Mouse (Mus musculus) limb, embryonic 14.5 days (tissue): ENCODE results near the gene Sirt4. TPM values are rescaled to one million over a fixed set of nuclear protein-coding genes. Genes with fewer than 3 reads are reported as not detected.

Source experiments
- ATAC-seq: fragments of 200-750 bp; cut with Nextera tagmentation; 2 replicates; pipeline ENCODE4 v1.8.0; 2017; ENCODE audit warnings: low read depth, moderate number of reproducible peaks, moderate TSS enrichment; ENCODE audit not compliant: low FRiP score
- DNase-seq: peaks from one replicate; pipeline ENCODE4 v3.0.0-alpha.2; 2015; ENCODE audit warnings: low spot score
- H3K27ac ChIP-seq: fragments of 300-500 bp; sonication (generic); replicated peaks from 2 replicates; pipeline ENCODE4 v1.5.1; 2014; ENCODE audit warnings: low read depth, mild to moderate bottlenecking, low read length, moderate library complexity, mixed read lengths
- H3K27me3 ChIP-seq: fragments of 300-500 bp; sonication (generic); 2 replicates; pipeline ENCODE4 v1.6.1; 2014; ENCODE audit warnings: low read length, mixed read lengths; ENCODE audit not compliant: control insufficient read depth, insufficient read depth
- H3K36me3 ChIP-seq: fragments of 300-500 bp; sonication (generic); 2 replicates; pipeline ENCODE4 v1.6.1; 2014; ENCODE audit warnings: mild to moderate bottlenecking, low read length, moderate library complexity, mixed read lengths; ENCODE audit not compliant: control insufficient read depth, insufficient read depth
- H3K4me1 ChIP-seq: fragments of 300-500 bp; sonication (generic); 2 replicates; pipeline ENCODE4 v1.6.1; 2014; ENCODE audit warnings: antibody characterized with exemption, low read length, mixed read lengths; ENCODE audit not compliant: control insufficient read depth, insufficient read depth
- H3K4me2 ChIP-seq: fragments of 300-500 bp; sonication (generic); replicated peaks from 2 replicates; pipeline ENCODE4 v1.6.1; 2014; ENCODE audit warnings: low read depth, mild to moderate bottlenecking, low read length, moderate library complexity; ENCODE audit not compliant: severe bottlenecking
- H3K4me3 ChIP-seq: fragments of 300-500 bp; sonication (generic); replicated peaks from 2 replicates; pipeline ENCODE4 v1.5.1; 2014; ENCODE audit warnings: low read length
- H3K9ac ChIP-seq: fragments of 300-500 bp; sonication (generic); 2 replicates; pipeline ENCODE4 v1.6.1; 2014; ENCODE audit warnings: mild to moderate bottlenecking, low read depth, low read length, moderate library complexity; ENCODE audit not compliant: severe bottlenecking
- H3K9me3 ChIP-seq: fragments of 300-500 bp; sonication (generic); 2 replicates; pipeline ENCODE4 v1.6.1; 2016; ENCODE audit warnings: low read length; ENCODE audit not compliant: control insufficient read depth
- POLR2A ChIP-seq: fragments of 200-500 bp; IDR thresholded peaks from 2 replicates; pipeline ENCODE4 v1.8.0; 2012; ENCODE audit warnings: inconsistent platforms, mild to moderate bottlenecking, moderate library complexity, borderline replicate concordance; ENCODE audit not compliant: insufficient read depth, insufficient read length; ENCODE audit errors: extremely low read depth
- WGBS: fragments of 180-500 bp; shearing (Covaris S2); extraction: QIAGEN DNeasy Blood & Tissue Kit; methylation state at CpG from one replicate; pipeline ENCODE4 v1.1.7; 2014; 5-methylcytosine and 5-hydroxymethylcytosine counted together
- polyA plus RNA-seq, 2 experiments: library from polyadenylated mRNA; depleted of rRNA in 1 of 2; stranded (reverse) in 1 of 2; unstranded in 1 of 2; fragments of >200 nt; fragmentation: Nextera tagmentation in 1 of 2; extraction: Ambion mirVana in 1 of 2; gene quantifications; 2 replicates each; pipeline versions ENCODE4 v1.2.1 to v1.2.3; 2012 to 2014

The Sirt4 gene
- polyA plus RNA-seq, 2 experiments: 20.4 to 69.2 TPM

DNA sequence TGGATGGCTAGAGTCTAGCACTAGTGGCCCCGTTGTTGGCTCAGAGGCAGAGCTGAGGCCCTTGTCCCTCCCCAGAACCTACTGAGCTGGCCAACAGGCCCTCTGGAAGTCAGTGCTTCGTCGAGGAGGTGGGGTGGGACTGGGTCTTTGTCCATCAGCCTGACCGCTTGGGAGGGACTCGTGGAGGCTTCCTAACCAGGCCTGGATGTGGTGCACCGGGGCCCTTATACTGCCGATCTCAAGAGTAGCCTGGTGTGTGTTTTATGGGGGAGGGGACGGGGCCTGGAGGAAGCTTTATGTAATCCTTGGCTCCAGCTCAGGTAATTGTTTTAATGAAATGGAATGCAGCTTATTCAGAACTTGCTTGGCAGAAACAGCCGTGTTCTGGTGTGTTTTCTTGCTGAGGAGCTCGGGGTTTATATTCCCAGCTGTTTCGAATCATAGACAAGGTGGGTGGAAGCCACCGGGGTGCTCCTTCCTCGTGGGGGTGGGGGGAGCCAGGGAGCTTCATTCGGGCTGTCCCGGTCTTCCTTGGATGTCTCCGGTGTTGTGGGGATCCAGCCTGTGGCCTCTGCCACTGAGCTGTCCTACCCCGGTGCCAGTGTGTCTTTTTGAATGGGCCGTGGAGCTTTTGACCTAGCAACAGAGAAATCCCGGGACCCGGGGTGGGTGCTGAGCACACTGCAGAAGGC is 30.5 kb upstream of the Sirt4 start:
- Histone ChIP-seq H3K4me1 (peaks cover 27% of the 10 kb centered on the region), H3K9ac (no peak overlapping the region), H3K27ac (peak overlapping the region; percentile 92), H3K4me2 (peak overlapping the region; percentile 44), H3K36me3 (peaks cover 19% of the 10 kb centered on the region), H3K27me3 (no peaks in the 10 kb centered on the region), H3K9me3 (no peaks in the 10 kb centered on the region), H3K4me3 (peak overlapping the region; percentile 11)
- peak; percentile 84 for ATAC-seq
- DNase-seq: peak; percentile 93
- 18% methylated on average over 20 of the region's 20 CpGs for WGBS
- no peak for TF ChIP-seq POLR2A

DNA sequence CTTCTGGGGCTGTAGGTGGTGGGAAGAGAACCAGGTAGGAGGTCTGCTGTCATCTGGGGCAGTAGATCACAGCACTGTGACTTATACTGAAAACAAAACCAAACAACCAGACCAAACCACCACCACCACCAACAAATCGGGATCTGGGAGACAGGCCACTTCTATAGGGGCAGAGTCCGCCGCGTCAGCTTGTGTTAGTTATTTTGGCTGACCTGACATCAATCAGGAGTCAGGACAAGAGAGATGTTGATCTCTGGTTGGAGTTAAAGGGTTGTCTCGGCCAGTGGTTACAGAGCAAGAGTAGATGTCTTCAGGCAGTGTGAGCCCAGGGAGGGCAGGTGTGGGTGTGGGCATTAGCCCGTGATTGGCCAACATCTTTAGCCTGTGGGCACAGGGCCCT is 29.8 kb upstream of the Sirt4 start:
- no peak for DNase-seq
- TF ChIP-seq POLR2A: no peak
- Histone ChIP-seq H3K4me3 (no peak overlapping the region), H3K27ac (peak overlapping the region; percentile 92), H3K27me3 (no peaks in the 10 kb centered on the region), H3K4me1 (peaks cover 34% of the 10 kb centered on the region), H3K9ac (no peak overlapping the region), H3K9me3 (no peaks in the 10 kb centered on the region), H3K4me2 (peak overlapping the region; percentile 44), H3K36me3 (peaks cover 19% of the 10 kb centered on the region)
- no peak for ATAC-seq
- WGBS: 59% methylated on average over 6 of the region's 6 CpGs

DNA sequence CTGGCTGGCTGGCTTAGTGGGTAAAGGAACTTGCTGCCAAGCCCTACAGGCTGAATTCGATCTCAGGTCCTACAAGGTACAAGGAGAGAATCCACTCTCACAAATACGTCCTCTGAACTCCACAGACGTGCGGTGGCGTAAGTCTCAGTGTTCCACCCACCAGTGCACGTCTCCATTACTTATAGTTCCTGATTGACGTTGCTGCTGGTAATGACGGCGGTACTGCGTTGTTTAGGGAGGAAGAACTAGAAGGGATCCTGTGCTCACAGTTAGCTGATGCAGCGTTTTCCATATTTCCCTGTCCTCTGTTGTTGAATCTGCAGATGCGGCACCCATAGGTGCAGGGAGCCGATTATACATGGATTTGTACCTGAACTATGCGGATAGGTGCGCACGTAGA is 29.2 kb upstream of the Sirt4 start:
- no peak for TF ChIP-seq POLR2A
- DNase-seq (no peak), ATAC-seq (no peak)
- Histone ChIP-seq H3K27ac (0 out of 2 replicates have a peak overlapping the region, but pooled peaks have one; percentile 2), H3K4me1 (peaks cover 41% of the 10 kb centered on the region), H3K4me3 (no peak overlapping the region), H3K36me3 (peaks cover 19% of the 10 kb centered on the region), H3K4me2 (no peak overlapping the region), H3K9ac (no peak overlapping the region), H3K9me3 (no peaks in the 10 kb centered on the region), H3K27me3 (no peaks in the 10 kb centered on the region)
- WGBS: 95% methylated on average over 16 of the region's 16 CpGs

DNA sequence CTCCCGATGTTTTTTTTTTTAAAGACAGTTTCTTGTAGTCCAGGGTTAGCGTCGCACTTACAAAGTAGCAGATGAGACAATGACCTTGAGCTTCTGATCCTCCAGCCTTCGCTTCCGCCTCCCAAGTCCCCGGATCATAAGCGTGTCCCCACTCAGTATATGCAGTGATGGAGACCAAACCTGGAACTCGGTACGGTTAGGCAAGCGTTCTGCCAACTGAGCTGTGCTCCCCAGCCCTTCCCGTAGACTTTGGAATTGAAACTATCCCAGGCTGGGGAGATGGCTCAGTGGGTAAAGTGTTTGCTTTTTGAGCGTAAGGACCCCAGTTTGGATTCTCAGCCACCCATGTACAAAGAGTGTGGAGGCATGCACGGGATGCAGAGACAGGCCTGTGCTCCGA is 28.7 kb upstream of the Sirt4 start:
- no peaks in the 10 kb centered on the region for H3K27me3 ChIP-seq
- no peak overlapping the region for H3K9ac ChIP-seq
- no peak overlapping the region for H3K4me2 ChIP-seq
- peaks cover 45% of the 10 kb centered on the region for H3K4me1 ChIP-seq
- H3K27ac ChIP-seq: no peak overlapping the region
- DNase-seq (no peak), ATAC-seq (no peak)
- H3K4me3 ChIP-seq: no peak overlapping the region
- no peak for TF ChIP-seq POLR2A
- no peaks in the 10 kb centered on the region for H3K9me3 ChIP-seq
- H3K36me3 ChIP-seq: peaks cover 19% of the 10 kb centered on the region
- WGBS: 97% methylated on average over 14 of the region's 14 CpGs

DNA sequence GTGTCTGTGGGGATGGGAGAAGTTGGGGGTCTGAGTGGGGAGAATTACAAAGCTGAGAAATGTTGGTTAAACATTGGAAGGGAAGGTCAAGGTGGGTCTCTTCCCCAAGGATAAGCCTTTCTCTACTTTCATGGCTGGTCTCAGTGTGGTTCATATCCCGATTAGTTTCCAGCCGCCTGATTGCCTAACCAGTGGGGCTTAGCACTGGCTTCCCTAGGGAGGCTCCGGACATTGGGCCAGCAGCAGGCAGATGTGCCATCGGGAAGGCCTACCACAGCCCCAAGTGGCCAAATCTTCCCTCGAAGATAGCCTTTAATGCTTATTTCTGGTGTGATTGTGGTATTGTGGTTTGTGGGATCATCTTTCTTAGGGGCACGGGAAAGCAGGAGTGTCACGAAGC is 27.9 kb upstream of the Sirt4 start:
- H3K27ac ChIP-seq: no peak overlapping the region
- H3K4me2 ChIP-seq: no peak overlapping the region
- 90% methylated on average over 7 of the region's 7 CpGs for WGBS
- H3K4me1 ChIP-seq: peaks cover 53% of the 10 kb centered on the region
- ATAC-seq (no peak), DNase-seq (no peak)
- H3K9me3 ChIP-seq: no peaks in the 10 kb centered on the region
- no peak overlapping the region for H3K9ac ChIP-seq
- H3K27me3 ChIP-seq: no peaks in the 10 kb centered on the region
- H3K4me3 ChIP-seq: no peak overlapping the region
- peaks cover 19% of the 10 kb centered on the region for H3K36me3 ChIP-seq
- no peak for TF ChIP-seq POLR2A
